Mouse (Mus musculus): ENCODE data around the gene 4931409K22Rik. TPM values are rescaled to one million over a fixed set of nuclear protein-coding genes. Genes with fewer than 3 reads are reported as not detected.

Gene 4931409K22Rik
- total and polyA plus RNA-seq, 2 experiments from 2014 or later, result 0.11 TPM; not detected in 1

- no peak overlapping the region for H3K9ac ChIP-seq
- no peak overlapping the region for H3K27ac ChIP-seq (ENCODE audit: low read depth, low read length)
- no peak for DNase-seq
- no peak for ATAC-seq
- H3K27me3 ChIP-seq (ENCODE audit: insufficient read depth, low read length), result no peaks in the 10 kb centered on the region
- peaks cover 57% of the 10 kb centered on the region for H3K36me3 ChIP-seq (ENCODE audit: insufficient read depth)
- H3K4me1 ChIP-seq (ENCODE audit: insufficient read depth), result peaks cover 26% of the 10 kb centered on the region
- H3K4me3 ChIP-seq (ENCODE audit: low read depth, low read length), result no peak overlapping the region
- 65% methylated on average over 10 of the region's 10 CpGs for WGBS
- TF ChIP-seq CTCF (IDR thresholded peaks at IDR 0.05; ENCODE audit: low read depth), result no peak
- no peaks in the 10 kb centered on the region for H3K9me3 ChIP-seq (ENCODE audit: low read length)
- H3K4me2 ChIP-seq (ENCODE audit: low read depth), result no peak overlapping the region
Observed at GRCm38 (mm10) chr5:24593928-24594327, 37.3 kb upstream of the 4931409K22Rik start.

- Histone ChIP-seq H3K36me3 (ENCODE audit: insufficient read depth) (peaks cover 62% of the 10 kb centered on the region), H3K9me3 (ENCODE audit: low read length) (no peaks in the 10 kb centered on the region), H3K27ac (ENCODE audit: low read depth, low read length) (no peak overlapping the region), H3K4me1 (ENCODE audit: insufficient read depth) (peaks cover 26% of the 10 kb centered on the region), H3K4me3 (ENCODE audit: low read depth, low read length) (no peak overlapping the region), H3K4me2 (ENCODE audit: low read depth) (no peak overlapping the region), H3K9ac (no peak overlapping the region), H3K27me3 (ENCODE audit: insufficient read depth, low read length) (no peaks in the 10 kb centered on the region)
- WGBS, result 84% methylated on average over 10 of the region's 10 CpGs
- no peak for DNase-seq
- no peak for ATAC-seq
- no peak for TF ChIP-seq CTCF (IDR thresholded peaks at IDR 0.05; ENCODE audit: low read depth)
Observed at GRCm38 (mm10) chr5:24593230-24593629, 36.6 kb upstream of the 4931409K22Rik start.

- WGBS, result 68% methylated on average over 21 of the region's 21 CpGs
- Histone ChIP-seq H3K4me3 (ENCODE audit: low read depth, low read length) (no peak overlapping the region), H3K4me1 (ENCODE audit: insufficient read depth) (peaks cover 25% of the 10 kb centered on the region), H3K27me3 (ENCODE audit: insufficient read depth, low read length) (no peaks in the 10 kb centered on the region), H3K4me2 (ENCODE audit: low read depth) (no peak overlapping the region), H3K9me3 (ENCODE audit: low read length) (no peaks in the 10 kb centered on the region), H3K27ac (ENCODE audit: low read depth, low read length) (no peak overlapping the region), H3K36me3 (ENCODE audit: insufficient read depth) (peaks cover 64% of the 10 kb centered on the region), H3K9ac (no peak overlapping the region)
- ATAC-seq, result no peak
- TF ChIP-seq CTCF (IDR thresholded peaks at IDR 0.05; ENCODE audit: low read depth), result no peak
- DNase-seq, result no peak
Observed at GRCm38 (mm10) chr5:24592471-24593160, 36.0 kb upstream of the 4931409K22Rik start.

GRCm38 (mm10) chr5:24591796-24592470 is 35.3 kb upstream of the 4931409K22Rik start:
- Histone ChIP-seq H3K27ac (ENCODE audit: low read depth, low read length) (no peak overlapping the region), H3K27me3 (ENCODE audit: insufficient read depth, low read length) (no peaks in the 10 kb centered on the region), H3K4me3 (ENCODE audit: low read depth, low read length) (no peak overlapping the region), H3K4me2 (ENCODE audit: low read depth) (no peak overlapping the region), H3K9ac (no peak overlapping the region), H3K9me3 (ENCODE audit: low read length) (no peaks in the 10 kb centered on the region), H3K36me3 (ENCODE audit: insufficient read depth) (peaks cover 64% of the 10 kb centered on the region), H3K4me1 (ENCODE audit: insufficient read depth) (peaks cover 23% of the 10 kb centered on the region)
- no peak for TF ChIP-seq CTCF (IDR thresholded peaks at IDR 0.05; ENCODE audit: low read depth)
- DNase-seq, result no peak
- no peak for ATAC-seq
- WGBS, result 72% methylated on average over 24 of the region's 24 CpGs

GRCm38 (mm10) chr5:24591268-24591721 is 34.7 kb upstream of the 4931409K22Rik start:
- no peak overlapping the region for H3K4me3 ChIP-seq (ENCODE audit: low read depth, low read length)

GRCm38 (mm10) chr5:24589511-24590500 is 33.2 kb upstream of the 4931409K22Rik start:
- WGBS, result 90% methylated on average over 20 of the region's 20 CpGs
- no peak for TF ChIP-seq CTCF (IDR thresholded peaks at IDR 0.05; ENCODE audit: low read depth)
- H3K36me3 ChIP-seq (ENCODE audit: insufficient read depth), result peaks cover 58% of the 10 kb centered on the region
- H3K4me2 ChIP-seq (ENCODE audit: low read depth), result no peak overlapping the region
- ATAC-seq (no peak), DNase-seq (no peak)
- H3K9me3 ChIP-seq (ENCODE audit: low read length), result no peaks in the 10 kb centered on the region
- H3K27me3 ChIP-seq (ENCODE audit: insufficient read depth, low read length), result no peaks in the 10 kb centered on the region
- no peak overlapping the region for H3K9ac ChIP-seq
- H3K4me1 ChIP-seq (ENCODE audit: insufficient read depth), result peaks cover 10% of the 10 kb centered on the region
- no peak overlapping the region for H3K4me3 ChIP-seq (ENCODE audit: low read depth, low read length)
- H3K27ac ChIP-seq (ENCODE audit: low read depth, low read length), result no peak overlapping the region

More at GRCm38 (mm10) chr5:24591268-24591721, 34.7 kb upstream of the 4931409K22Rik start:
- no peak for DNase-seq
- Histone ChIP-seq H3K9me3 (ENCODE audit: low read length) (no peaks in the 10 kb centered on the region), H3K27ac (ENCODE audit: low read depth, low read length) (no peak overlapping the region; the same call in 1 of the 2 replicates), H3K36me3 (ENCODE audit: insufficient read depth) (peaks cover 64% of the 10 kb centered on the region), H3K27me3 (ENCODE audit: insufficient read depth, low read length) (no peaks in the 10 kb centered on the region), H3K4me1 (ENCODE audit: insufficient read depth) (peaks cover 18% of the 10 kb centered on the region), H3K9ac (no peak overlapping the region), H3K4me2 (ENCODE audit: low read depth) (no peak overlapping the region)
- ATAC-seq, result no peak
- TF ChIP-seq CTCF (IDR thresholded peaks at IDR 0.05; ENCODE audit: low read depth), result no peak
- 35% methylated on average over 23 of the region's 23 CpGs for WGBS

Data from forebrain, postnatal 0 days (tissue).